Mouse (Mus musculus): ENCODE data around the gene Rap1gds1.

GRCm38 (mm10) chr3:138991367-138991766, 83.6 kb downstream of the Rap1gds1 start:
- TF ChIP-seq POLR2A (IDR thresholded peaks at IDR 0.05; ENCODE audit: borderline replicate concordance, control insufficient read depth, low read depth, low read length) = no peak
- no peak for TF ChIP-seq CTCF (IDR thresholded peaks at IDR 0.05; ENCODE audit: control insufficient read depth, insufficient read depth, low read length)

Measured in bone marrow, adult 2 months (tissue).